Mouse (Mus musculus): ENCODE data around the gene Ube2l6. TPM values are rescaled to one million over a fixed set of nuclear protein-coding genes. Genes with fewer than 3 reads are reported as not detected.

Ube2l6 gene
- polyA plus RNA-seq, 1 experiment from 2014 or later, result 23.2 TPM

- ATAC-seq (ENCODE audit: insufficient number of reproducible peaks, insufficient read depth, low FRiP score, low TSS enrichment, low read depth), result no peak
- Histone ChIP-seq H3K4me2 (no peak overlapping the region), H3K9me3 (no peaks in the 10 kb centered on the region), H3K4me3 (replicated peaks) (no peak overlapping the region), H3K27ac (no peak overlapping the region), H3K36me3 (no peaks in the 10 kb centered on the region), H3K9ac (replicated peaks) (no peak overlapping the region), H3K4me1 (replicated peaks) (peaks cover 5% of the 10 kb centered on the region; the same call in 1 of the 2 replicates), H3K27me3 (no peaks in the 10 kb centered on the region)
- WGBS, result 84% methylated on average over 7 of the region's 7 CpGs
These were observed 13.3 kb downstream of the Ube2l6 start for GRCm38 (mm10) chr2:84811880-84812279.

- H3K9me3 ChIP-seq, result no peaks in the 10 kb centered on the region
- no peak for ATAC-seq (ENCODE audit: insufficient number of reproducible peaks, insufficient read depth, low FRiP score, low TSS enrichment, low read depth)
- no peak overlapping the region for H3K4me2 ChIP-seq
- H3K4me3 ChIP-seq (replicated peaks), result no peak overlapping the region
- H3K9ac ChIP-seq (replicated peaks), result no peak overlapping the region
- H3K27ac ChIP-seq, result no peak overlapping the region
- no peaks in the 10 kb centered on the region for H3K36me3 ChIP-seq
- H3K4me1 ChIP-seq (replicated peaks), result peaks cover 5% of the 10 kb centered on the region; the same call in 1 of the 2 replicates
- WGBS, result 79% methylated on average over 6 of the region's 6 CpGs
- H3K27me3 ChIP-seq, result no peaks in the 10 kb centered on the region
These were observed 14.0 kb downstream of the Ube2l6 start for GRCm38 (mm10) chr2:84812676-84813075.

GRCm38 (mm10) chr2:84819861-84820260 lies 21.2 kb downstream of the Ube2l6 start:
- Histone ChIP-seq H3K4me2 (no peak overlapping the region), H3K36me3 (no peaks in the 10 kb centered on the region), H3K9me3 (no peaks in the 10 kb centered on the region), H3K4me1 (replicated peaks) (no peaks in the 10 kb centered on the region; the same call in 1 of the 2 replicates), H3K27me3 (peaks cover 7% of the 10 kb centered on the region; the same call in 1 of the 2 replicates), H3K9ac (replicated peaks) (no peak overlapping the region), H3K4me3 (replicated peaks) (no peak overlapping the region), H3K27ac (no peak overlapping the region)
- ATAC-seq (ENCODE audit: insufficient number of reproducible peaks, insufficient read depth, low FRiP score, low TSS enrichment, low read depth), result no peak
- 77% methylated on average over 3 of the region's 3 CpGs for WGBS

GRCm38 (mm10) chr2:84822552-84822951 lies 23.9 kb downstream of the Ube2l6 start, which contains the start of gene Smtnl1:
Gene Smtnl1, minus strand, starts transcription at chr2:84822652.
- WGBS, result 59% methylated on average over 13 of the region's 13 CpGs
- Histone ChIP-seq H3K4me1 (replicated peaks) (peaks cover 2% of the 10 kb centered on the region), H3K9me3 (no peaks in the 10 kb centered on the region), H3K4me2 (no peak within 1 kb of the TSS), H3K9ac (replicated peaks) (no peak within 1 kb of the TSS), H3K4me3 (replicated peaks) (no peak within 1 kb of the TSS), H3K27ac (no peak within 1 kb of the TSS), H3K36me3 (no peaks in the 10 kb centered on the region), H3K27me3 (peaks cover 7% of the 10 kb centered on the region; the same call in 1 of the 2 replicates)
- ATAC-seq (ENCODE audit: insufficient number of reproducible peaks, insufficient read depth, low FRiP score, low TSS enrichment, low read depth), result no peak

GRCm38 (mm10) chr2:84823237-84823636 lies 24.6 kb downstream of the Ube2l6 start:
- no peaks in the 10 kb centered on the region for H3K36me3 ChIP-seq
- 24% methylated on average over 2 of the region's 2 CpGs for WGBS
- H3K27ac ChIP-seq, result no peak overlapping the region
- peaks cover 7% of the 10 kb centered on the region for H3K4me1 ChIP-seq (replicated peaks)
- no peak for ATAC-seq (ENCODE audit: insufficient number of reproducible peaks, insufficient read depth, low FRiP score, low TSS enrichment, low read depth)
- H3K9ac ChIP-seq (replicated peaks), result no peak overlapping the region
- H3K9me3 ChIP-seq, result no peaks in the 10 kb centered on the region
- no peak overlapping the region for H3K4me3 ChIP-seq (replicated peaks)
- no peak overlapping the region for H3K4me2 ChIP-seq
- H3K27me3 ChIP-seq, result peaks cover 7% of the 10 kb centered on the region; the same call in 1 of the 2 replicates

GRCm38 (mm10) chr2:84826488-84827282 lies 28.1 kb downstream of the Ube2l6 start, which contains the start of gene Timm10:
Gene Timm10, plus strand, starts transcription at chr2:84826997.
- Histone ChIP-seq H3K27ac (peak within 1 kb of the TSS; percentile 68; the same call in 1 of the 2 replicates), H3K4me3 (replicated peaks) (peak within 1 kb of the TSS; percentile 79), H3K4me2 (peak within 1 kb of the TSS; percentile 99), H3K9ac (replicated peaks) (peak within 1 kb of the TSS; percentile 72), H3K36me3 (peaks cover 15% of the 10 kb centered on the region; the same call in 1 of the 2 replicates), H3K9me3 (no peaks in the 10 kb centered on the region), H3K27me3 (0 out of 2 replicates have a peak, but pooled peaks cover 3% of the 10 kb centered on the region), H3K4me1 (replicated peaks) (peaks cover 7% of the 10 kb centered on the region)
- ATAC-seq (ENCODE audit: insufficient number of reproducible peaks, insufficient read depth, low FRiP score, low TSS enrichment, low read depth), result peak; percentile 87
- WGBS, result under 1% methylated on average over 34 of the region's 34 CpGs

- ATAC-seq (ENCODE audit: insufficient number of reproducible peaks, insufficient read depth, low FRiP score, low TSS enrichment, low read depth), result 0 out of 2 replicates have a peak, but pooled peaks have one; percentile 2
- WGBS, result 1% methylated on average over 29 of the region's 29 CpGs
- no peak overlapping the region for H3K27ac ChIP-seq
These were observed 28.8 kb downstream of the Ube2l6 start for GRCm38 (mm10) chr2:84827283-84827920.

GRCm38 (mm10) chr2:84831666-84832391 lies 33.2 kb downstream of the Ube2l6 start:
- peaks cover 7% of the 10 kb centered on the region for H3K4me1 ChIP-seq (replicated peaks)
- peaks cover 15% of the 10 kb centered on the region; the same call in 1 of the 2 replicates for H3K36me3 ChIP-seq
- no peak overlapping the region; the same call in 1 of the 2 replicates for H3K9ac ChIP-seq (replicated peaks)
- H3K9me3 ChIP-seq, result no peaks in the 10 kb centered on the region
- no peak overlapping the region for H3K4me2 ChIP-seq
- H3K4me3 ChIP-seq (replicated peaks), result no peak overlapping the region
- H3K27me3 ChIP-seq, result no peaks in the 10 kb centered on the region
- H3K27ac ChIP-seq, result peak overlapping the region; percentile 7; the same call in 1 of the 2 replicates
- ATAC-seq (ENCODE audit: insufficient number of reproducible peaks, insufficient read depth, low FRiP score, low TSS enrichment, low read depth), result peak; percentile 61
- WGBS, result 32% methylated on average over 10 of the region's 10 CpGs

More at GRCm38 (mm10) chr2:84827283-84827920, 28.8 kb downstream of the Ube2l6 start:
- Histone ChIP-seq H3K36me3 (peaks cover 15% of the 10 kb centered on the region; the same call in 1 of the 2 replicates), H3K9ac (replicated peaks) (peak overlapping the region; percentile 72), H3K4me2 (peak overlapping the region; percentile 99), H3K4me1 (replicated peaks) (peaks cover 7% of the 10 kb centered on the region), H3K9me3 (no peaks in the 10 kb centered on the region), H3K27me3 (no peaks in the 10 kb centered on the region), H3K4me3 (replicated peaks) (peak overlapping the region; percentile 79)

GRCm38 (mm10) chr2:84837107-84837506 lies 38.5 kb downstream of the Ube2l6 start:
- no peak overlapping the region for H3K9ac ChIP-seq (replicated peaks)
- ATAC-seq (ENCODE audit: insufficient number of reproducible peaks, insufficient read depth, low FRiP score, low TSS enrichment, low read depth), result no peak

GRCm38 (mm10) chr2:84837817-84838592 lies 39.4 kb downstream of the Ube2l6 start:
- no peak overlapping the region for H3K9ac ChIP-seq (replicated peaks)
- 21% methylated on average over 9 of the region's 9 CpGs for whole genome bisulfite sequencing
- ATAC-seq (ENCODE audit: insufficient number of reproducible peaks, insufficient read depth, low FRiP score, low TSS enrichment, low read depth), result no peak
- H3K4me3 ChIP-seq (replicated peaks), result peak overlapping the region; percentile 5; the same call in 1 of the 2 replicates
- peaks cover 27% of the 10 kb centered on the region for H3K4me1 ChIP-seq (replicated peaks)
- H3K27me3 ChIP-seq, result peaks cover 16% of the 10 kb centered on the region
- 0 out of 2 replicates have a peak, but pooled peaks cover 5% of the 10 kb centered on the region for H3K36me3 ChIP-seq
- H3K4me2 ChIP-seq, result peak overlapping the region; percentile 94; the same call in 1 of the 2 replicates
- H3K9me3 ChIP-seq, result no peaks in the 10 kb centered on the region
- no peak overlapping the region for H3K27ac ChIP-seq

More at GRCm38 (mm10) chr2:84837107-84837506, 38.5 kb downstream of the Ube2l6 start:
- Histone ChIP-seq H3K4me1 (replicated peaks) (peaks cover 25% of the 10 kb centered on the region), H3K4me3 (replicated peaks) (no peak overlapping the region), H3K9me3 (no peaks in the 10 kb centered on the region), H3K4me2 (no peak overlapping the region), H3K27ac (no peak overlapping the region), H3K27me3 (peaks cover 16% of the 10 kb centered on the region), H3K36me3 (0 out of 2 replicates have a peak, but pooled peaks cover 3% of the 10 kb centered on the region)
- WGBS, result 43% methylated on average over 8 of the region's 8 CpGs

Data from limb, embryonic 12.5 days (tissue).